ENCODE assay signal across 24 mouse cellular contexts in the genomic region with DNA sequence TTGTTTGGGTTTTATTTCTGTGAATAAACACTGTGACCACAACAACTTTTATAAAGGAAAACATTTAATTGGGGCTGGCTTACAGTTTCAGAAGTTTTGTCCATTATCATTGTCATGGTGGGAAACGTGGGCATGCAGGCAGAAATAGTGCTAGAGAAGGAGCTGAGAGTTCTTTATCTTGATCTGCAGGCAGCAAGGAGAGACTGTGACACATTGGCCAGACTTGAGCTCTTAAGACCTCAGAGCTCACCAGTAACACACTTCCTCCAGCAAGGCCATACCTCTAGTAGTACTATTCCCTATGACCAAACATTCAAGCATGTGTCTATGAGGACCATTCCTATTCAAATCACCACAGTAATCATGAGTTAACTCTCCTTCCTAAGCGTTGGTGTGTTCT. TPM values are rescaled to one million over a fixed set of nuclear protein-coding genes. Genes with fewer than 3 reads are reported as not detected.
DNase-seq lines count a peak whose midpoint lies in the region; ATAC-seq and TF ChIP-seq lines count a peak whose summit lies in the region.
"Had no signal": no experiment of that assay in that cellular context is flagged by ENCODE, and none has a peak within 500 bp of the region (broad histone marks: within the 10 kb centered on the region; RNA-seq: fewer than 3 reads in every experiment).

No protein-coding gene starts in this region.

- no peak for TF ChIP-seq EP300 in liver, postnatal 0 days (IDR thresholded peaks at IDR 0.05; ENCODE audit: low read depth)
- TF ChIP-seq EP300 in MEL (IDR thresholded peaks at IDR 0.05; ENCODE audit: low read depth in 1 of 2, low read length in 2 of 2): no peak

- no peak overlapping the region for H3K4me3 ChIP-seq in liver, embryonic 13.5 days (replicated peaks)
- H3K4me3 ChIP-seq in liver, postnatal 0 days (ENCODE audit: low read depth, low read length): no peak overlapping the region
- no peak overlapping the region for H3K4me3 ChIP-seq in MEL (ENCODE audit: control insufficient read depth in 1 of 2, insufficient read depth in 1 of 2, low read depth in 2 of 2, low read length in 2 of 2)
- no peak overlapping the region for H3K4me3 ChIP-seq in forebrain, embryonic 15.5 days
- H3K4me3 ChIP-seq: embryonic facial prominence, embryonic 13.5 days; embryonic facial prominence, embryonic 15.5 days; erythroblast, embryonic 14.5 days; forebrain, embryonic 10.5 days; forebrain, embryonic 12.5 days had no signal

- no peak for TF ChIP-seq POLR2A in MEL (IDR thresholded peaks at IDR 0.05; ENCODE audit: control insufficient read depth in 1 of 2, insufficient read depth in 1 of 2, low read depth in 1 of 2, low read length in 2 of 2, poor library complexity in 1 of 2)

- no peak overlapping the region for H3K9ac ChIP-seq in liver, embryonic 13.5 days
- no peak overlapping the region for H3K9ac ChIP-seq in liver, postnatal 0 days (replicated peaks)
- no peak overlapping the region for H3K9ac ChIP-seq in MEL (ENCODE audit: control insufficient read depth, low read depth, low read length, poor library complexity, severe bottlenecking)
- H3K9ac ChIP-seq in forebrain, embryonic 15.5 days (replicated peaks): no peak overlapping the region
- H3K9ac ChIP-seq: embryonic facial prominence, embryonic 13.5 days; embryonic facial prominence, embryonic 15.5 days; forebrain, embryonic 12.5 days; forebrain, postnatal 0 days had no signal

- no peaks in the 10 kb centered on the region for H3K27me3 ChIP-seq in liver, embryonic 13.5 days
- H3K27me3 ChIP-seq in liver, postnatal 0 days (ENCODE audit: insufficient read depth, low read length): no peaks in the 10 kb centered on the region
- H3K27me3 ChIP-seq in MEL (ENCODE audit: control insufficient read depth in 1 of 2, insufficient read depth in 2 of 2, low read length in 2 of 2): no peaks in the 10 kb centered on the region
- H3K27me3 ChIP-seq in forebrain, embryonic 15.5 days: no peaks in the 10 kb centered on the region
- H3K27me3 ChIP-seq: embryonic facial prominence, embryonic 13.5 days; embryonic facial prominence, embryonic 15.5 days; forebrain, embryonic 12.5 days had no signal

- intact Hi-C loops in gastrocnemius, postnatal 14 days (cut with DNase I; ENCODE audit: low total_unique reads): no loop called here

- no peak for ATAC-seq in liver, embryonic 13.5 days (ENCODE audit: low read depth)
- ATAC-seq in liver, postnatal 0 days: no peak
- no peak for ATAC-seq in forebrain, embryonic 15.5 days (replicated peaks)
- ATAC-seq: forebrain, embryonic 14.5 days; forebrain, postnatal 0 days had no signal

- H3K79me2 ChIP-seq in MEL (ENCODE audit: control insufficient read depth, insufficient read depth, low read length, poor library complexity): no peaks in the 10 kb centered on the region; the same call in 1 of the 2 replicates

- no peaks in the 10 kb centered on the region for H3K9me3 ChIP-seq in liver, embryonic 13.5 days (replicated peaks)
- no peaks in the 10 kb centered on the region for H3K9me3 ChIP-seq in liver, postnatal 0 days (ENCODE audit: low read length)
- no peaks in the 10 kb centered on the region for H3K9me3 ChIP-seq in MEL (replicated peaks; ENCODE audit: insufficient read depth, low read length)
- no peaks in the 10 kb centered on the region for H3K9me3 ChIP-seq in forebrain, embryonic 15.5 days
- H3K9me3 ChIP-seq: embryonic facial prominence, embryonic 13.5 days; embryonic facial prominence, embryonic 15.5 days; forebrain, embryonic 10.5 days; forebrain, embryonic 12.5 days had no signal

- 53% methylated on average over 2 of the region's 2 CpGs for WGBS in liver, embryonic 13.5 days (ENCODE audit: insufficient replicate concordance)
- WGBS in liver, postnatal 0 days (ENCODE audit: insufficient replicate concordance): 70% methylated on average over 2 of the region's 2 CpGs
- 87% methylated on average over 2 of the region's 2 CpGs for WGBS in forebrain, embryonic 15.5 days

- H3K36me3 ChIP-seq in liver, embryonic 13.5 days: peaks cover 49% of the 10 kb centered on the region
- peaks cover 23% of the 10 kb centered on the region for H3K36me3 ChIP-seq in liver, postnatal 0 days (replicated peaks; ENCODE audit: insufficient read depth, low read length)
- H3K36me3 ChIP-seq in MEL (ENCODE audit: control insufficient read depth in 1 of 2, insufficient read depth in 2 of 2, low read length in 2 of 2): peaks cover 9 to 37% of the 10 kb centered on the region in 2 experiments
- H3K36me3 ChIP-seq in forebrain, embryonic 15.5 days: peaks cover 47% of the 10 kb centered on the region

- no peak overlapping the region for H3K4me2 ChIP-seq in liver, embryonic 13.5 days
- no peak overlapping the region for H3K4me2 ChIP-seq in liver, postnatal 0 days (ENCODE audit: low read depth, low read length)
- no peak overlapping the region for H3K4me2 ChIP-seq in forebrain, embryonic 15.5 days (replicated peaks)
- H3K4me2 ChIP-seq: embryonic facial prominence, embryonic 13.5 days; embryonic facial prominence, embryonic 15.5 days; forebrain, embryonic 12.5 days had no signal

- 0 out of 2 replicates have a peak overlapping the region, but pooled peaks have one; percentile 26 for H3K27ac ChIP-seq in liver, embryonic 13.5 days
- no peak overlapping the region for H3K27ac ChIP-seq in liver, postnatal 0 days (ENCODE audit: low read depth)
- H3K27ac ChIP-seq in MEL (ENCODE audit: control insufficient read depth, low read depth, low read length): no peak overlapping the region
- H3K27ac ChIP-seq in forebrain, embryonic 15.5 days (replicated peaks): no peak overlapping the region
- H3K27ac ChIP-seq: embryonic facial prominence, embryonic 13.5 days; embryonic facial prominence, embryonic 15.5 days; forebrain, embryonic 10.5 days; forebrain, embryonic 12.5 days had no signal

- H3K4me1 ChIP-seq in liver, embryonic 13.5 days (replicated peaks): peaks cover 40% of the 10 kb centered on the region
- no peaks in the 10 kb centered on the region for H3K4me1 ChIP-seq in liver, postnatal 0 days (ENCODE audit: insufficient read depth)
- peaks cover 0 to 5% of the 10 kb centered on the region in 2 experiments; a peak in 2 of 4 replicates for H3K4me1 ChIP-seq in MEL (ENCODE audit: control insufficient read depth in 1 of 2, insufficient read depth in 2 of 2, low read length in 2 of 2)
- H3K4me1 ChIP-seq in forebrain, embryonic 15.5 days: no peaks in the 10 kb centered on the region
- H3K4me1 ChIP-seq: embryonic facial prominence, embryonic 13.5 days; embryonic facial prominence, embryonic 15.5 days; forebrain, embryonic 10.5 days; forebrain, embryonic 12.5 days had no signal

- TF ChIP-seq RAD21 in MEL (IDR thresholded peaks at IDR 0.05; ENCODE audit: low read depth, low read length): no peak

- DNase-seq in gastrocnemius, adult 18-20 months (ENCODE audit: low spot score): peak; percentile 28
- no peak for DNase-seq in gastrocnemius, postnatal 14 days
- DNase-seq in liver, embryonic 13.5 days: no peak
- DNase-seq in liver, postnatal 0 days: no peak
- peak; percentile 34 for DNase-seq in MEL (ENCODE audit: low read depth, low spot score)
- DNase-seq in ovary, postnatal 10 days (ENCODE audit: low spot score): no peak
- DNase-seq: adrenal gland, adult 2 months; adrenal gland, postnatal 10 days; adrenal gland, postnatal 25 days; cerebellum, adult 11 months; cerebellum, adult 18-20 months; cerebellum, adult 8-10 months; cerebellum, adult 9-11 months; cerebellum, postnatal 14 days; cerebellum, postnatal 36 days; embryo, embryonic 11 days; forebrain, postnatal 0 days had no signal

- TF ChIP-seq CTCF in liver, postnatal 0 days (IDR thresholded peaks at IDR 0.05; ENCODE audit: low read depth): no peak
- no peak for TF ChIP-seq CTCF in MEL (IDR thresholded peaks at IDR 0.05 in 2 of 3, conservative IDR thresholded peaks at IDR 0.05 in 1 of 3; ENCODE audit: control insufficient read depth in 1 of 3, insufficient read depth in 1 of 3, low read depth in 2 of 3, low read length in 3 of 3, poor library complexity in 1 of 3, severe bottlenecking in 1 of 3)

TF ChIP-seq in MEL, 35 proteins besides CTCF, POLR2A, EP300 and RAD21:
- TF ChIP-seq ZNF384 (IDR thresholded peaks at IDR 0.05; ENCODE audit: low read depth, low read length): no peak
- peak; percentile 70 for TF ChIP-seq GATA1 (IDR thresholded peaks at IDR 0.05; ENCODE audit: low read depth, low read length)

RNA-seq across cellular contexts. Expression of a gene that starts 14.5 kb away (rescaled TPM):
- 10 to 100 TPM; 24.1 to 24.9 TPM for total RNA-seq in gastrocnemius, adult 18-20 months (2021)
- total RNA-seq in gastrocnemius, postnatal 14 days (2021): 10 to 100 TPM; 20.1 to 20.8 TPM
- polyA plus RNA-seq in liver, embryonic 13.5 days (2015; fragmentation: Nextera tagmentation; extraction: Ambion mirVana): 4.4 and 4.9 TPM in 2 replicates
- 3.0 TPM in 2 replicates for polyA plus RNA-seq in liver, postnatal 0 days (2015; fragmentation: Nextera tagmentation; extraction: Ambion mirVana)
- total RNA-seq in MEL (2012; rRNA removed): 12.1 and 13.6 TPM in 2 replicates
- 10 to 100 TPM; 16.0 to 39.4 TPM for polyA plus RNA-seq in MEL (2012; ENCODE audit: insufficient read depth in 1 of 2, insufficient read length in 2 of 2, low read depth in 1 of 2, low replicate concordance in 2 of 2, missing spikeins in 1 of 2)
- polyA plus RNA-seq in forebrain, embryonic 15.5 days (2015; fragmentation: Nextera tagmentation; extraction: Ambion mirVana): 19.1 and 20.8 TPM in 2 replicates

Comparison
In these comparisons a context has a peak if more than half of its experiments do, and no peak if none do; other contexts are left out.
1. DNase-seq: peak in gastrocnemius, adult 18-20 months (single experiment) and MEL (single experiment); none in gastrocnemius, postnatal 14 days (single experiment), liver, embryonic 13.5 days (single experiment), liver, postnatal 0 days (single experiment) and ovary, postnatal 10 days (single experiment).